ENCODE assay signal across 30 mouse cellular contexts in genomic region chr1:47217088-47217487, GRCm38 (mm10).
DNase-seq lines count a peak whose midpoint lies in the region; ATAC-seq and TF ChIP-seq lines count a peak whose summit lies in the region.
"Had no signal": no experiment of that assay in that cellular context is flagged by ENCODE, and none has a peak within 500 bp of the region (broad histone marks: within the 10 kb centered on the region; RNA-seq: fewer than 3 reads in every experiment).

No protein-coding gene starts in this region.

- no peak overlapping the region for H3K4me2 ChIP-seq in intestine, embryonic 15.5 days (replicated peaks)
- H3K4me2 ChIP-seq in intestine, postnatal 0 days (replicated peaks; ENCODE audit: low read depth) = no peak overlapping the region
- H3K4me2 ChIP-seq in lung, postnatal 0 days (replicated peaks; ENCODE audit: low read depth, low read length) = no peak overlapping the region
- no peak overlapping the region for H3K4me2 ChIP-seq in forebrain, embryonic 14.5 days (ENCODE audit: low read length)
- H3K4me2 ChIP-seq: embryonic facial prominence, embryonic 13.5 days; forebrain, embryonic 13.5 days; hindbrain, embryonic 14.5 days; neural tube, embryonic 15.5 days; stomach, embryonic 15.5 days had no signal

- no peaks in the 10 kb centered on the region for H3K4me1 ChIP-seq in intestine, embryonic 15.5 days (replicated peaks)
- no peaks in the 10 kb centered on the region for H3K4me1 ChIP-seq in intestine, postnatal 0 days (replicated peaks; ENCODE audit: control insufficient read depth, insufficient read depth, low read length)
- H3K4me1 ChIP-seq in lung, postnatal 0 days (ENCODE audit: insufficient read depth, low read depth, low read length) = no peaks in the 10 kb centered on the region
- no peaks in the 10 kb centered on the region for H3K4me1 ChIP-seq in forebrain, embryonic 14.5 days (ENCODE audit: control insufficient read depth, insufficient read depth, low read length)
- H3K4me1 ChIP-seq: embryonic facial prominence, embryonic 13.5 days; forebrain, embryonic 13.5 days; midbrain, embryonic 10.5 days; neural tube, embryonic 15.5 days; stomach, embryonic 15.5 days had no signal

- peak; percentile 89 for ATAC-seq in intestine, embryonic 15.5 days
- no peak for ATAC-seq in intestine, postnatal 0 days
- ATAC-seq in lung, postnatal 0 days = peak; percentile 46
- ATAC-seq in forebrain, embryonic 14.5 days = no peak
- ATAC-seq: forebrain, embryonic 13.5 days; inflammation-experienced regulatory T-cells, adult 6 months; liver, postnatal 0 days; Patski had no signal

- H3K9ac ChIP-seq in intestine, embryonic 15.5 days = no peak overlapping the region
- no peak overlapping the region for H3K9ac ChIP-seq in intestine, postnatal 0 days (ENCODE audit: low read depth, low read length)
- H3K9ac ChIP-seq in lung, postnatal 0 days (replicated peaks; ENCODE audit: low read depth) = no peak overlapping the region
- H3K9ac ChIP-seq in forebrain, embryonic 14.5 days (ENCODE audit: low read length) = no peak overlapping the region
- H3K9ac ChIP-seq: embryonic facial prominence, embryonic 13.5 days; forebrain, embryonic 13.5 days; hindbrain, embryonic 14.5 days; liver, postnatal 0 days; neural tube, embryonic 15.5 days; stomach, embryonic 15.5 days had no signal

- peak; percentile 10 for DNase-seq in lung, postnatal 0 days (ENCODE audit: low spot score)
- no peak for DNase-seq in lung, adult 18-20 months
- DNase-seq in ZHBTc4 (ENCODE audit: low read depth, low spot score) = peak; percentile 7
- peak; percentile 54 for DNase-seq in large intestine, adult 2 months (ENCODE audit: low read depth, low spot score)
- DNase-seq in forebrain, embryonic 14.5 days (ENCODE audit: low spot score) = no peak
- no peak for DNase-seq in heart, postnatal 4 days
- DNase-seq: adrenal gland, postnatal 10 days; cerebellum, adult 2 months; cerebellum, postnatal 36 days; embryo, embryonic 11 days; gastrocnemius, adult 2 months; heart, postnatal 36 days; kidney, adult 9 months; kidney, postnatal 14 days; liver, postnatal 0 days; thymus, adult 2 months; thymus, postnatal 4 days had no signal

- H3K9me3 ChIP-seq in intestine, embryonic 15.5 days = no peaks in the 10 kb centered on the region
- H3K9me3 ChIP-seq in intestine, postnatal 0 days (ENCODE audit: control insufficient read depth) = no peaks in the 10 kb centered on the region
- H3K9me3 ChIP-seq in lung, postnatal 0 days (ENCODE audit: low read length) = no peaks in the 10 kb centered on the region
- no peaks in the 10 kb centered on the region for H3K9me3 ChIP-seq in forebrain, embryonic 14.5 days (replicated peaks; ENCODE audit: control insufficient read depth, low read length)
- H3K9me3 ChIP-seq: embryonic facial prominence, embryonic 13.5 days; forebrain, embryonic 13.5 days; midbrain, embryonic 10.5 days; neural tube, embryonic 15.5 days; stomach, embryonic 15.5 days had no signal

- H3K36me3 ChIP-seq in intestine, embryonic 15.5 days = no peaks in the 10 kb centered on the region
- H3K36me3 ChIP-seq in intestine, postnatal 0 days (ENCODE audit: control insufficient read depth, insufficient read depth) = no peaks in the 10 kb centered on the region
- H3K36me3 ChIP-seq in lung, postnatal 0 days (ENCODE audit: insufficient read depth, low read length) = no peaks in the 10 kb centered on the region
- H3K36me3 ChIP-seq in forebrain, embryonic 14.5 days (ENCODE audit: control insufficient read depth, insufficient read depth, low read length) = no peaks in the 10 kb centered on the region
- H3K36me3 ChIP-seq: embryonic facial prominence, embryonic 13.5 days; midbrain, embryonic 10.5 days; neural tube, embryonic 15.5 days; stomach, embryonic 15.5 days had no signal

- no peaks in the 10 kb centered on the region for H3K27me3 ChIP-seq in intestine, embryonic 15.5 days (replicated peaks)
- H3K27me3 ChIP-seq in intestine, postnatal 0 days (replicated peaks; ENCODE audit: control insufficient read depth, insufficient read depth, low read length) = no peaks in the 10 kb centered on the region
- no peaks in the 10 kb centered on the region for H3K27me3 ChIP-seq in lung, postnatal 0 days (replicated peaks; ENCODE audit: insufficient read depth, low read length)
- H3K27me3 ChIP-seq in forebrain, embryonic 14.5 days (replicated peaks; ENCODE audit: control insufficient read depth, insufficient read depth, low read length) = no peaks in the 10 kb centered on the region
- H3K27me3 ChIP-seq: embryonic facial prominence, embryonic 13.5 days; forebrain, embryonic 13.5 days; neural tube, embryonic 15.5 days; Patski; stomach, embryonic 15.5 days had no signal

- H3K4me3 ChIP-seq in intestine, embryonic 15.5 days (replicated peaks) = no peak overlapping the region
- H3K4me3 ChIP-seq in intestine, postnatal 0 days (ENCODE audit: low read depth, low read length) = no peak overlapping the region
- no peak overlapping the region for H3K4me3 ChIP-seq in lung, postnatal 0 days (ENCODE audit: low read depth, low read length)
- no peak overlapping the region for H3K4me3 ChIP-seq in forebrain, embryonic 14.5 days (ENCODE audit: low read depth, low read length)
- H3K4me3 ChIP-seq: embryonic facial prominence, embryonic 13.5 days; erythroblast, embryonic 14.5 days; forebrain, embryonic 13.5 days; gastrocnemius, adult 2 months; layer of hippocampus, adult 2 months; midbrain, embryonic 10.5 days; neural tube, embryonic 15.5 days; stomach, embryonic 15.5 days had no signal

- no peak for TF ChIP-seq EP300 in lung, postnatal 0 days (IDR thresholded peaks at IDR 0.05)

- no peak overlapping the region for H3K27ac ChIP-seq in intestine, embryonic 15.5 days
- no peak overlapping the region for H3K27ac ChIP-seq in intestine, postnatal 0 days (ENCODE audit: low read depth, low read length)
- no peak overlapping the region for H3K27ac ChIP-seq in lung, postnatal 0 days (ENCODE audit: low read length)
- H3K27ac ChIP-seq in forebrain, embryonic 14.5 days (ENCODE audit: low read depth, low read length) = no peak overlapping the region
- H3K27ac ChIP-seq: embryonic facial prominence, embryonic 13.5 days; forebrain, embryonic 13.5 days; gastrocnemius, adult 2 months; hindbrain, embryonic 14.5 days; layer of hippocampus, adult 2 months; macrophage; midbrain, embryonic 10.5 days; neural tube, embryonic 15.5 days; stomach, embryonic 15.5 days had no signal

- no peak for TF ChIP-seq CTCF in intestine, postnatal 0 days (IDR thresholded peaks at IDR 0.05; ENCODE audit: low read depth)
- TF ChIP-seq CTCF in lung, postnatal 0 days (IDR thresholded peaks at IDR 0.05) = no peak

- WGBS in intestine, embryonic 15.5 days = 51% methylated on average over 2 of the region's 2 CpGs
- WGBS in intestine, postnatal 0 days = 41% methylated on average over 2 of the region's 2 CpGs
- 25% methylated on average over 2 of the region's 2 CpGs for WGBS in lung, postnatal 0 days
- 27% methylated on average over 2 of the region's 2 CpGs for WGBS in large intestine, adult 2 months
- 76% methylated on average over 2 of the region's 2 CpGs for WGBS in forebrain, embryonic 14.5 days

Comparison
In these comparisons a context has a peak if more than half of its experiments do, and no peak if none do; other contexts are left out.
1. ATAC-seq: peak in intestine, embryonic 15.5 days (single experiment) and lung, postnatal 0 days (single experiment); none in intestine, postnatal 0 days (single experiment) and forebrain, embryonic 14.5 days (single experiment).
2. DNase-seq: peak in lung, postnatal 0 days (single experiment), ZHBTc4 (single experiment) and large intestine, adult 2 months (single experiment); none in lung, adult 18-20 months (0 of 2), forebrain, embryonic 14.5 days (single experiment) and heart, postnatal 4 days (single experiment).